Mouse (Mus musculus) megakaryocyte progenitor cell, adult 5-6 weeks (primary cell): Measurements from ENCODE around the gene Patj. TPM values are rescaled to one million over a fixed set of nuclear protein-coding genes. Genes with fewer than 3 reads are reported as not detected.

ENCODE experiments used
- ATAC-seq: replicated peaks from 2 replicates; pipeline ENCODE4 v1.8.0; 2016; ENCODE audit warnings: mild to moderate bottlenecking, moderate TSS enrichment, inconsistent platforms; ENCODE audit not compliant: poor library complexity
- total RNA-seq, 2 experiments: library from RNA; stranded (forward) in 1 of 2; stranded (reverse) in 1 of 2; fragments of 157-497, 149-512 nt in 1 of 2; fragments of 200-1000 nt in 1 of 2; gene quantifications; 2 replicates each; pipeline versions ENCODE4 v1.2.3 to v1.2.4; 2015 to 2017

Gene Patj
- total RNA-seq, 2 experiments from 2014 or later, result 1.8 to 3.6 TPM

- ATAC-seq, result no peak
Observed at GRCm38 (mm10) chr4:98635140-98635837, 239.7 kb downstream of the Patj start.

GRCm38 (mm10) chr4:98638731-98639130, 243.1 kb downstream of the Patj start:
- no peak for ATAC-seq

- no peak for ATAC-seq
Observed at GRCm38 (mm10) chr4:98653650-98654049, 258.1 kb downstream of the Patj start.

GRCm38 (mm10) chr4:98654419-98654821, 258.8 kb downstream of the Patj start:
- no peak for ATAC-seq

GRCm38 (mm10) chr4:98656759-98657158, 261.2 kb downstream of the Patj start:
- ATAC-seq, result no peak

GRCm38 (mm10) chr4:98659032-98659431, 263.4 kb downstream of the Patj start:
- no peak for ATAC-seq

GRCm38 (mm10) chr4:98660534-98660933, 264.9 kb downstream of the Patj start:
- ATAC-seq, result no peak

- no peak for ATAC-seq
Observed at GRCm38 (mm10) chr4:98665884-98666283, 270.3 kb downstream of the Patj start.

GRCm38 (mm10) chr4:98666451-98666850, 270.9 kb downstream of the Patj start:
- ATAC-seq, result no peak

GRCm38 (mm10) chr4:98667009-98667408, 271.4 kb downstream of the Patj start:
- ATAC-seq, result no peak

GRCm38 (mm10) chr4:98677506-98677905, 281.9 kb downstream of the Patj start:
- no peak for ATAC-seq

- no peak for ATAC-seq
Observed at GRCm38 (mm10) chr4:98686678-98687267, 291.2 kb downstream of the Patj start.

GRCm38 (mm10) chr4:98688116-98688515, 292.5 kb downstream of the Patj start:
- ATAC-seq, result no peak

- no peak for ATAC-seq
Observed at GRCm38 (mm10) chr4:98688520-98688919, 292.9 kb downstream of the Patj start.

- no peak for ATAC-seq
Observed at GRCm38 (mm10) chr4:98689988-98690387, 294.4 kb downstream of the Patj start.

GRCm38 (mm10) chr4:98693465-98694185, 298.0 kb downstream of the Patj start:
- ATAC-seq, result no peak

GRCm38 (mm10) chr4:98697932-98698331, 302.3 kb downstream of the Patj start:
- no peak for ATAC-seq

GRCm38 (mm10) chr4:98698921-98699320, 303.3 kb downstream of the Patj start:
- peak; percentile 27; the same call in 1 of the 2 replicates for ATAC-seq

- ATAC-seq, result no peak
Observed at GRCm38 (mm10) chr4:98700156-98700555, 304.6 kb downstream of the Patj start.

- peak; percentile 77 for ATAC-seq
Observed at GRCm38 (mm10) chr4:98702201-98702894, 306.8 kb downstream of the Patj start.

GRCm38 (mm10) chr4:98710891-98711290, 315.3 kb downstream of the Patj start:
- ATAC-seq, result no peak
